Mouse (Mus musculus): ENCODE data around the gene Naaladl1. TPM values are rescaled to one million over a fixed set of nuclear protein-coding genes. Genes with fewer than 3 reads are reported as not detected.

The Naaladl1 gene
- polyA plus RNA-seq (2015; fragmentation: Nextera tagmentation; extraction: Ambion mirVana), result 0.46 and 0.63 TPM in 2 replicates

GRCm38 (mm10) chr19:6105586-6105985 is at the start of gene Naaladl1:
Gene Naaladl1 (plus strand): TSS chr19:6105782.
- no peak for ATAC-seq
- Histone ChIP-seq H3K27me3 (ENCODE audit: insufficient read depth, low read length) (no peaks in the 10 kb centered on the region), H3K36me3 (replicated peaks; ENCODE audit: insufficient read depth, low read length) (no peaks in the 10 kb centered on the region), H3K9ac (replicated peaks) (no peak within 1 kb of the TSS; the same call in 1 of the 2 replicates), H3K9me3 (ENCODE audit: low read length) (no peaks in the 10 kb centered on the region), H3K4me1 (ENCODE audit: insufficient read depth) (peaks cover 29% of the 10 kb centered on the region), H3K4me3 (ENCODE audit: low read depth, low read length) (no peak within 1 kb of the TSS), H3K4me2 (ENCODE audit: low read depth, low read length) (no peak within 1 kb of the TSS), H3K27ac (ENCODE audit: low read depth) (no peak within 1 kb of the TSS)
- no peak for DNase-seq
- TF ChIP-seq CTCF (IDR thresholded peaks at IDR 0.05; ENCODE audit: low read depth) (no peak), EP300 (IDR thresholded peaks at IDR 0.05; ENCODE audit: low read depth) (no peak)
- WGBS (ENCODE audit: insufficient replicate concordance), result 70% methylated on average over 7 of the region's 7 CpGs

DNA sequence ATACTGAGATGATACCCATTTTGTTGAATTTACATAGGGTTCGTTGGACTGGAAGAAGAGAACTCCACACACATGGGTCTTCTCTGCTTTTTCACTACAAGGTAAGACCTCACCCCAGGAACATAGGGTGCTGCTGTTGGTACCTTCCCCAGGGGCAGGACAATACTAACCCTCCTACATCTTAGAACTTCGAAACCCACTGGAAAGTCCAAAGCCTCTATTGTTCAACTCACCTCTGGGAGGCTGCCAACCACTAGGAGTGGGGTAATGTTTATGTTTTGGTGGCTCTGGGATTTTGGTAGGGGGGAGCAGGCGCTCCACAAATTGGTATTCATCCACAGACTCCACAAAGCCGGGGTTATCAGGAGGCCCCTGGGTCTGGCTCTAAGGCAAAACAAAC is 48.9 kb upstream of the Naaladl1 start:
- Histone ChIP-seq H3K27me3 (ENCODE audit: insufficient read depth, low read length) (no peaks in the 10 kb centered on the region), H3K4me3 (ENCODE audit: low read depth, low read length) (peak overlapping the region; percentile 78), H3K4me2 (ENCODE audit: low read depth, low read length) (peak overlapping the region; percentile 82), H3K27ac (ENCODE audit: low read depth) (peak overlapping the region; percentile 30; the same call in 1 of the 2 replicates), H3K9ac (replicated peaks) (peak overlapping the region; percentile 67), H3K9me3 (ENCODE audit: low read length) (no peaks in the 10 kb centered on the region), H3K4me1 (ENCODE audit: insufficient read depth) (peaks cover 25% of the 10 kb centered on the region), H3K36me3 (replicated peaks; ENCODE audit: insufficient read depth, low read length) (peaks cover 54% of the 10 kb centered on the region)
- no peak for DNase-seq
- no peak for ATAC-seq
- TF ChIP-seq EP300 (IDR thresholded peaks at IDR 0.05; ENCODE audit: low read depth), result no peak
- TF ChIP-seq CTCF (IDR thresholded peaks at IDR 0.05; ENCODE audit: low read depth), result no peak
- WGBS (ENCODE audit: insufficient replicate concordance), result 50% methylated on average over 4 of the region's 4 CpGs

GRCm38 (mm10) chr19:6057313-6058096 is 48.1 kb upstream of the Naaladl1 start, which contains the start of the genes Mrpl49 and Fau:
Gene Mrpl49 (minus strand): TSS chr19:6057785.
Gene Fau (plus strand): TSS chr19:6057844.
- WGBS (ENCODE audit: insufficient replicate concordance), result 1% methylated on average over 63 of the region's 63 CpGs
- H3K4me1 ChIP-seq (ENCODE audit: insufficient read depth), result peaks cover 30% of the 10 kb centered on the region
- TF ChIP-seq CTCF (IDR thresholded peaks at IDR 0.05; ENCODE audit: low read depth) (0 out of 2 replicates have a peak, but pooled peaks have one; percentile 7), EP300 (IDR thresholded peaks at IDR 0.05; ENCODE audit: low read depth) (no peak; the same call in 1 of the 2 replicates)
- no peaks in the 10 kb centered on the region for H3K27me3 ChIP-seq (ENCODE audit: insufficient read depth, low read length)
- peak within 1 kb of the TSS; percentile 82 for H3K4me2 ChIP-seq (ENCODE audit: low read depth, low read length)
- DNase-seq, result peak; percentile 99
- H3K27ac ChIP-seq (ENCODE audit: low read depth), result peak within 1 kb of the TSS; percentile 75
- H3K9me3 ChIP-seq (ENCODE audit: low read length), result no peaks in the 10 kb centered on the region
- H3K36me3 ChIP-seq (replicated peaks; ENCODE audit: insufficient read depth, low read length), result peaks cover 46% of the 10 kb centered on the region
- peak within 1 kb of the TSS; percentile 78 for H3K4me3 ChIP-seq (ENCODE audit: low read depth, low read length)
- peak; percentile 79 for ATAC-seq
- H3K9ac ChIP-seq (replicated peaks), result peak within 1 kb of the TSS; percentile 94

DNA sequence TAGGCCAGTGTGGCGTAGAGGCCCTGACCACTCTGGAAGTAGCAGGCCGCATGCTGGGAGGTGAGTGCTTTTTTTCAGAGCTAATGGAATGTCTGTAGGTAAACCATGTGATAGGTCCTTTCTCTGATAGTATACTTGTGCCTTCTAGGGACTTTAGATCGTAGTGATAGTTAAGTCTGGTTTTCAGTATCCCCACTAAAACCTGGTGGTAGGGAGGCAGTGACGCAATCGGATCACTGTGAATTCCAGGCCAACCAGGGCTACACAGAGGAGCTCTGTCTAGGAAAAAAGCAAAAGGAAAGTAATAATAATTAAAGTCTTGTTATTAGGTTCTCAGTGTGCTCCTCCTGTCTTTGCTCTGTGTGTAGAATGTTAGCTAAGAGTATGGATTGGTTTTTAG is 47.1 kb upstream of the Naaladl1 start:
- H3K9ac ChIP-seq (replicated peaks), result peak overlapping the region; percentile 94
- H3K4me1 ChIP-seq (ENCODE audit: insufficient read depth), result peaks cover 40% of the 10 kb centered on the region
- peaks cover 36% of the 10 kb centered on the region for H3K36me3 ChIP-seq (replicated peaks; ENCODE audit: insufficient read depth, low read length)
- no peak for TF ChIP-seq EP300 (IDR thresholded peaks at IDR 0.05; ENCODE audit: low read depth)
- no peak for TF ChIP-seq CTCF (IDR thresholded peaks at IDR 0.05; ENCODE audit: low read depth)
- H3K9me3 ChIP-seq (ENCODE audit: low read length), result no peaks in the 10 kb centered on the region
- DNase-seq (no peak), ATAC-seq (no peak)
- H3K4me3 ChIP-seq (ENCODE audit: low read depth, low read length), result peak overlapping the region; percentile 78
- WGBS (ENCODE audit: insufficient replicate concordance), result 17% methylated on average over 5 of the region's 5 CpGs
- H3K4me2 ChIP-seq (ENCODE audit: low read depth, low read length), result peak overlapping the region; percentile 66
- H3K27me3 ChIP-seq (ENCODE audit: insufficient read depth, low read length), result no peaks in the 10 kb centered on the region
- H3K27ac ChIP-seq (ENCODE audit: low read depth), result peak overlapping the region; percentile 75

- Histone ChIP-seq H3K4me1 (ENCODE audit: insufficient read depth) (peaks cover 42% of the 10 kb centered on the region), H3K9ac (replicated peaks) (peak overlapping the region; percentile 94), H3K4me2 (ENCODE audit: low read depth, low read length) (peak overlapping the region; percentile 66), H3K27ac (ENCODE audit: low read depth) (peak overlapping the region; percentile 75), H3K9me3 (ENCODE audit: low read length) (no peaks in the 10 kb centered on the region), H3K27me3 (ENCODE audit: insufficient read depth, low read length) (no peaks in the 10 kb centered on the region), H3K4me3 (ENCODE audit: low read depth, low read length) (peak overlapping the region; percentile 78), H3K36me3 (replicated peaks; ENCODE audit: insufficient read depth, low read length) (peaks cover 32% of the 10 kb centered on the region)
- WGBS (ENCODE audit: insufficient replicate concordance), result 59% methylated on average over 5 of the region's 5 CpGs
- TF ChIP-seq CTCF (IDR thresholded peaks at IDR 0.05; ENCODE audit: low read depth) (no peak), EP300 (IDR thresholded peaks at IDR 0.05; ENCODE audit: low read depth) (no peak)
- no peak for ATAC-seq
- DNase-seq, result no peak
Measured at GRCm38 (mm10) chr19:6058966-6059365, 46.6 kb upstream of the Naaladl1 start.

- 0% methylated on average over 55 of the region's 58 CpGs for WGBS (ENCODE audit: insufficient replicate concordance)
- peak within 1 kb of the TSS; percentile 94 for H3K4me2 ChIP-seq (ENCODE audit: low read depth, low read length)
- peak; percentile 94 for DNase-seq
- H3K36me3 ChIP-seq (replicated peaks; ENCODE audit: insufficient read depth, low read length), result peaks cover 13% of the 10 kb centered on the region; the same call in 1 of the 2 replicates
- H3K4me3 ChIP-seq (ENCODE audit: low read depth, low read length), result peak within 1 kb of the TSS; percentile 89
- ATAC-seq, result peak; percentile 65
- no peaks in the 10 kb centered on the region for H3K9me3 ChIP-seq (ENCODE audit: low read length)
- H3K27ac ChIP-seq (ENCODE audit: low read depth), result peak within 1 kb of the TSS; percentile 98
- TF ChIP-seq EP300 (IDR thresholded peaks at IDR 0.05; ENCODE audit: low read depth), result no peak
- peak; percentile 17; the same call in 1 of the 2 replicates for TF ChIP-seq CTCF (IDR thresholded peaks at IDR 0.05; ENCODE audit: low read depth)
- peak within 1 kb of the TSS; percentile 97 for H3K9ac ChIP-seq (replicated peaks)
- no peaks in the 10 kb centered on the region for H3K27me3 ChIP-seq (ENCODE audit: insufficient read depth, low read length)
- H3K4me1 ChIP-seq (ENCODE audit: insufficient read depth), result peaks cover 43% of the 10 kb centered on the region
Measured at GRCm38 (mm10) chr19:6061021-6061533, 44.5 kb upstream of the Naaladl1 start, which contains the start of gene Znhit2. Gene Znhit2 (plus strand): TSS chr19:6061192.
